Mouse (Mus musculus) stomach, embryonic 14.5 days (tissue): Measurements from ENCODE around the gene Adgra1. TPM values are rescaled to one million over a fixed set of nuclear protein-coding genes. Genes with fewer than 3 reads are reported as not detected.

ENCODE experiments used
- ATAC-seq: fragments of 200-750 bp; cut with Nextera tagmentation; 2 replicates; pipeline ENCODE4 v1.8.0; 2017; ENCODE audit warnings: low read depth, moderate TSS enrichment; ENCODE audit not compliant: insufficient number of reproducible peaks, insufficient read depth, low FRiP score
- H3K27ac ChIP-seq: fragments of 300-500 bp; sonication (generic); 2 replicates; pipeline ENCODE4 v1.5.1; 2014; ENCODE audit warnings: mild to moderate bottlenecking, low read length, moderate library complexity, mixed read lengths
- H3K27me3 ChIP-seq: fragments of 300-500 bp; sonication (generic); 2 replicates; pipeline ENCODE4 v1.6.1; 2014; ENCODE audit warnings: low read length, control low read depth, mixed read lengths; ENCODE audit not compliant: control insufficient read depth, insufficient read depth
- H3K36me3 ChIP-seq: fragments of 300-500 bp; sonication (generic); 2 replicates; pipeline ENCODE4 v1.6.1; 2014; ENCODE audit warnings: mild to moderate bottlenecking, control low read depth, low read length, moderate library complexity, mixed read lengths; ENCODE audit not compliant: control insufficient read depth, insufficient read depth
- H3K4me1 ChIP-seq: fragments of 300-500 bp; sonication (generic); 2 replicates; pipeline ENCODE4 v1.6.1; 2014; ENCODE audit warnings: low read length, control low read depth, mixed read lengths; ENCODE audit not compliant: control insufficient read depth, insufficient read depth
- H3K4me2 ChIP-seq: fragments of 300-500 bp; sonication (generic); replicated peaks from 2 replicates; pipeline ENCODE4 v1.6.1; 2014; ENCODE audit warnings: low read depth, low read length, control low read depth
- H3K4me3 ChIP-seq: fragments of 300-500 bp; sonication (generic); 2 replicates; pipeline ENCODE4 v1.5.1; 2014; ENCODE audit warnings: low read depth, low read length, control low read depth
- H3K9ac ChIP-seq: fragments of 300-500 bp; sonication (generic); replicated peaks from 2 replicates; pipeline ENCODE4 v1.6.1; 2014; ENCODE audit warnings: low read depth, mild to moderate bottlenecking, control low read depth, low read length, moderate library complexity, mixed read lengths
- H3K9me3 ChIP-seq: fragments of 300-500 bp; sonication (generic); 2 replicates; pipeline ENCODE4 v1.6.1; 2016; ENCODE audit warnings: low read depth, low read length, control low read depth; ENCODE audit not compliant: control insufficient read depth
- WGBS: fragments of 180-500 bp; shearing (Covaris S2); extraction: QIAGEN DNeasy Blood & Tissue Kit; methylation state at CpG from one replicate; pipeline ENCODE4 v1.1.7; 2014; 5-methylcytosine and 5-hydroxymethylcytosine counted together
- polyA plus RNA-seq: library from polyadenylated mRNA; unstranded; fragments of >200 nt; fragmentation: Nextera tagmentation; extraction: Ambion mirVana; gene quantifications from 2 replicates; pipeline ENCODE4 v1.2.1, GENCODE M21; 2014

Gene Adgra1
- polyA plus RNA-seq, 1 experiment from 2014 or later = 1.00 TPM

GRCm38 (mm10) chr7:139863076-139863475, 29.1 kb downstream of the Adgra1 start:
- Histone ChIP-seq H3K4me1 (no peaks in the 10 kb centered on the region), H3K9me3 (no peaks in the 10 kb centered on the region), H3K4me3 (no peak overlapping the region), H3K27ac (no peak overlapping the region), H3K9ac (no peak overlapping the region), H3K4me2 (no peak overlapping the region), H3K36me3 (no peaks in the 10 kb centered on the region), H3K27me3 (no peaks in the 10 kb centered on the region)
- no peak for ATAC-seq
- 71% methylated on average over 2 of the region's 2 CpGs for WGBS

- no peak overlapping the region for H3K4me3 ChIP-seq
- no peak for ATAC-seq
- H3K9me3 ChIP-seq = no peaks in the 10 kb centered on the region
- no peaks in the 10 kb centered on the region for H3K36me3 ChIP-seq
- H3K27me3 ChIP-seq = no peaks in the 10 kb centered on the region
- WGBS = 38% methylated on average over 2 of the region's 2 CpGs
- no peaks in the 10 kb centered on the region for H3K4me1 ChIP-seq
- H3K9ac ChIP-seq = no peak overlapping the region
- no peak overlapping the region for H3K4me2 ChIP-seq
- no peak overlapping the region for H3K27ac ChIP-seq
These were observed 30.3 kb downstream of the Adgra1 start for GRCm38 (mm10) chr7:139864253-139864652.

DNA sequence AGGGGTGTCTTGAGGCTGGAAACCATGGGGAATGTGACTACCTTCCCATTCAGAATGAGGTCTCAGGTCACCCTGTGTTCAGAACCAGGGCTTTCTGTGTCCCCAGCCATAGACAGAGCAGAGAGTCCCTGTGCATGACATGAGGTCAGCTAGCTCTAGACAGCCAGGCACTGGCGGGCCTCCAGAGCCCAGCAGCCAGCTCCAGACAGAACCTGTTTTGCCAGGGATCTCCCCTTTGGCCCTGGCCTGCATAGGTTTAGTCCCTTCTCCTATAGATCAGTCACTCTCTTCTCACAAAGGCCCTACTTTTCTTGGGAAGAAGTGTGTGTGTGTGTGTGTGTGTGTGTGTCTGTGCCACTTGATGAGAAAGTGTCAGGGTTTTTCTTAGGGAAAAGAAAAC, 30.9 kb downstream of the Adgra1 start:
- no peak for ATAC-seq
- Histone ChIP-seq H3K9ac (no peak overlapping the region), H3K27ac (no peak overlapping the region), H3K27me3 (no peaks in the 10 kb centered on the region), H3K36me3 (no peaks in the 10 kb centered on the region), H3K9me3 (no peaks in the 10 kb centered on the region), H3K4me2 (no peak overlapping the region), H3K4me3 (no peak overlapping the region), H3K4me1 (no peaks in the 10 kb centered on the region)
- WGBS = 67% methylated on average over 1 of the region's 1 CpGs

DNA sequence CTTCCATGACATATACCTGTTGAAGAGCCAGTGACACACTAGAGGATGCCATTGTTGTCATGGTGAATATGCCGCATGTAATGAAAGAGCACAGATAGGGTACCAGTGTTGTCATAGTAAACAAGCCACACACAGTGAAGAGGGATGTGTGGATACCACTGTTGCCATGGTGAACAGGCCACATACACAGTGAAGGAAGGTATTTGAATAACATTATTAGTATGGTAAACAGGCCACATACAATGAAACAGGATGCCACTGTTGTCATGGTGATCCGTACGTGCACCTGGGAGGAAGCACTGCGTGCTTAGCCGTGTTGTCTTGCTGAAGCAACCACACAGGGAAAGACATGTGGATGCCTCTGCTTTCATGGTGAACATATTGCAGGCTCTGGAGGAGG, 37.0 kb downstream of the Adgra1 start:
- Histone ChIP-seq H3K4me1 (no peaks in the 10 kb centered on the region), H3K27me3 (no peaks in the 10 kb centered on the region), H3K9me3 (no peaks in the 10 kb centered on the region), H3K4me2 (no peak overlapping the region), H3K36me3 (no peaks in the 10 kb centered on the region), H3K4me3 (no peak overlapping the region), H3K27ac (no peak overlapping the region), H3K9ac (no peak overlapping the region)
- ATAC-seq = no peak
- 80% methylated on average over 5 of the region's 5 CpGs for whole genome bisulfite sequencing

DNA sequence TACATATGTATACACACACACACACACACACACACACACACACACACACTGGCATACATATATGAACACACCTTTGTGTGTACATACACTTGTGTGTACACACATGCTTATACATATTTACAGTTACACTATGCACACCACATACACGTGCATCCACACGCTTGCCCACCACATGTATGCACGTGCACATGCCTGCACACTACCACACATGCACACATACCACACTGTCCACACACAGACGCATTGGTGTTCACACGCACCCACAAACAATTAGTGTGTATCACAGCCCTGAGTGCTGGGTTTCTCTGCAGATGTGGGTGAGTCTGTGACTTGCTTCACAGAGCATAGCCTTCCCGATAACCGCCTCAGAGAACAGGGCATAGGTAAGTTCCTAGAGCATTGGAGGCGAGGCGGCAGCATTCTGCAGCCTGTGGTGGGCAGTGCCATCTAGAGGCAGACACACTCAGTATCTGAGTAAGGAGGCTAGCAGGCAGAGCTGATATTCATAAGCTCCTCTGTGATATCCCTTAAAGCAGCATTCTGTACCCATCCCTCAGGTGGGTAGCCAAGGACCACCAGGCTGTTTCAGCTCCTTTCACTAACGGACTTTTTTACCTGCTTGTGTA, 43.3 kb downstream of the Adgra1 start:
- 72% methylated on average over 10 of the region's 10 CpGs for WGBS
- H3K9me3 ChIP-seq = no peaks in the 10 kb centered on the region

GRCm38 (mm10) chr7:139878122-139878521, 44.1 kb downstream of the Adgra1 start:
- ATAC-seq = no peak
- Histone ChIP-seq H3K9ac (no peak overlapping the region), H3K9me3 (no peaks in the 10 kb centered on the region), H3K27ac (no peak overlapping the region), H3K27me3 (no peaks in the 10 kb centered on the region), H3K36me3 (no peaks in the 10 kb centered on the region), H3K4me1 (no peaks in the 10 kb centered on the region), H3K4me3 (no peak overlapping the region), H3K4me2 (no peak overlapping the region)
- 65% methylated on average over 5 of the region's 5 CpGs for WGBS

More for the DNA sequence above, 43.3 kb downstream of the Adgra1 start:
- no peak for ATAC-seq
- Histone ChIP-seq H3K4me1 (no peaks in the 10 kb centered on the region), H3K27me3 (no peaks in the 10 kb centered on the region), H3K9ac (no peak overlapping the region), H3K27ac (no peak overlapping the region), H3K4me2 (no peak overlapping the region), H3K4me3 (no peak overlapping the region), H3K36me3 (no peaks in the 10 kb centered on the region)

DNA sequence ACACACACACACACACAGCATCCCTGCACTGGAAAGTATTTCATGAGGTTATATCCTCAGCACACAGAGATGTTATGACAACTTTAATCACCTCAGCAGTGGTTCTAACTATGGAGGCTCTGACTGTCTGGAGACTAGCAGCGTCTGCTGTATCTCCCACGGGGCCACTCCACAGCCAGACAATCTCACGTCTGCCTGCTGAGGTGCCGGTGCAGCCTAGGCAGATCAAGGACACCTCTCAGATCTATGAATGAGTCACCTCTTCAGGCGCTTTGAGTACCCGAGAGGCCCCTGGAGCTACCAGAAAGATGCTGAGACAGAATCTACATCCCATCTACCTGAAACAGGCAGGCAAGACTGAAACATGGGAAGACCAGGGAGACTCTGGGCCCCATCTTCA, 44.6 kb downstream of the Adgra1 start:
- no peak for ATAC-seq
- Histone ChIP-seq H3K4me1 (no peaks in the 10 kb centered on the region), H3K9me3 (no peaks in the 10 kb centered on the region), H3K27ac (no peak overlapping the region), H3K27me3 (no peaks in the 10 kb centered on the region), H3K36me3 (no peaks in the 10 kb centered on the region), H3K9ac (no peak overlapping the region), H3K4me3 (no peak overlapping the region), H3K4me2 (no peak overlapping the region)
- 44% methylated on average over 6 of the region's 6 CpGs for WGBS

DNA sequence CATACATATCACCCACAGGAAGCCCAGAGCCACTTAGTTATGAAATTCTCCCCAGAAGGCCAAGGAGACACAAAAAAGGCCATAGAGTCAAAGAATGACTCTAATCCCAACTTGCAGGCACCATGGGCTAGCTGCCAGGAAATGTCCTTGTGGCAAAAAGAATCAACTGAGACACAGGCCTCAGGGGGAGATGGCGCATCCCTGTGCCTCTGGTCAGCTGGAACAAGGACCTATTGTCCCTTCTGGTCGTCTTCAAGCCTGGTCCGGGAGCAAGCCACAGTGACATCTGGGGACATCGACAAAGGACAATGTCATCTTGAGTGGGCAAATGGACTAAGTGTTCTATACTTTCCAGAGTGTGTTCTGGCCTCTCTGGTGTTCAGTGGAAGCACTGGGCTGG, 49.6 kb downstream of the Adgra1 start:
- no peak overlapping the region for H3K27ac ChIP-seq
- H3K27me3 ChIP-seq = no peaks in the 10 kb centered on the region
- H3K4me1 ChIP-seq = no peaks in the 10 kb centered on the region
- H3K9ac ChIP-seq = no peak overlapping the region
- H3K36me3 ChIP-seq = no peaks in the 10 kb centered on the region
- H3K9me3 ChIP-seq = no peaks in the 10 kb centered on the region
- 85% methylated on average over 4 of the region's 4 CpGs for WGBS
- no peak overlapping the region for H3K4me3 ChIP-seq
- H3K4me2 ChIP-seq = no peak overlapping the region
- ATAC-seq = no peak

DNA sequence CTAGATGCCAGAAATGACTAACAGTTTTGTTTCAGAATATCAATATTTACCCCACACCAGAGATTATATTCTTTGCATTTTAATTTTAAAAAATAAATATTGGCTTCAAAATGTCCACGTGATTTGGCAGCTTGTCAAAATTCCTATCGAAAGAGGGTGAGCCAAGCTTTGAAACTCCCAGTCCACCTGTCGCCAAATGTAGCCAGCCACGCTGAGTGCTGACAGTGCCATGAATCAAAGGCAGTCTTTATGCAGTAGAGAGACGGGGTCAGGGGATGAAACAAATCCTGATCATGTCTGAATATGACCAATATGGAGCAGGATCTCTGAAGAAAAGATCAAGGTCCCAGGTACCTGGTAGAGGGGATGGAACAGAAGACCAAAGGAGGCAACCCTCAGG, 57.8 kb downstream of the Adgra1 start:
- Histone ChIP-seq H3K4me3 (no peak overlapping the region), H3K9ac (no peak overlapping the region), H3K27ac (no peak overlapping the region), H3K4me2 (no peak overlapping the region), H3K27me3 (peaks cover 16% of the 10 kb centered on the region), H3K36me3 (no peaks in the 10 kb centered on the region), H3K9me3 (no peaks in the 10 kb centered on the region), H3K4me1 (no peaks in the 10 kb centered on the region)
- WGBS = 59% methylated on average over 5 of the region's 5 CpGs
- ATAC-seq = no peak
